Mouse (Mus musculus): ENCODE data around the gene Crybg1. TPM values are rescaled to one million over a fixed set of nuclear protein-coding genes. Genes with fewer than 3 reads are reported as not detected.

The Crybg1 gene
- total RNA-seq, 2 experiments from 2014 or later = 0.64 to 0.91 TPM

- no peak for DNase-seq (ENCODE audit: low spot score in 2 of 2)
- intact Hi-C loops (cut with DNase I) = no loop called here
Observed at GRCm38 (mm10) chr10:44018562-44018961, 130.1 kb downstream of the Crybg1 start.

GRCm38 (mm10) chr10:44015631-44016030, 133.0 kb downstream of the Crybg1 start:
- intact Hi-C loops (cut with DNase I) = no loop called here
- no peak for DNase-seq (ENCODE audit: low spot score in 2 of 2)

GRCm38 (mm10) chr10:44013885-44014284, 134.8 kb downstream of the Crybg1 start:
- DNase-seq (ENCODE audit: low spot score in 2 of 2) = no peak
- intact Hi-C loops (cut with DNase I) = no loop called here

GRCm38 (mm10) chr10:44011408-44011807, 137.2 kb downstream of the Crybg1 start:
- no peak for DNase-seq (ENCODE audit: low spot score in 2 of 2)
- intact Hi-C loops (cut with DNase I) = no loop called here

DNA sequence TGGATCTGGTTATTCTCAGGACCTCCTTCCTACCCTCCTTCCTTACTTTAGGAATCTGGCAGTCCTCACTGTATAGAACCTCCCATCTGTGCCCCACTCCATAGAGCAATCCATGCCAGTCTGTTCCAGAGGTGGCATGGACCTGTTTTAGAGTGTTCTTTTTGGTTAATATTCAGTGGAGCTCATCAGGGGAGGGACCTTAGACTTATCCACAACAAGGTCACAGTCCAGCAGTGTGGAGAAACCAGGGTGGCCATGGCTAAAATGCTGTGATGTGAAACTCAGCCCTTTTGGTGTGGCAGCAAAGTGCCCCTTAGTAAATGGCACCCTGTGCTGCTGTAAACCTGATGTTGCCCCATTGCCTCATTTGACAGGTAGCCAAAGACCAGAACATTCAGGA, 139.8 kb downstream of the Crybg1 start:
- intact Hi-C loops (cut with DNase I) = no loop called here

DNA sequence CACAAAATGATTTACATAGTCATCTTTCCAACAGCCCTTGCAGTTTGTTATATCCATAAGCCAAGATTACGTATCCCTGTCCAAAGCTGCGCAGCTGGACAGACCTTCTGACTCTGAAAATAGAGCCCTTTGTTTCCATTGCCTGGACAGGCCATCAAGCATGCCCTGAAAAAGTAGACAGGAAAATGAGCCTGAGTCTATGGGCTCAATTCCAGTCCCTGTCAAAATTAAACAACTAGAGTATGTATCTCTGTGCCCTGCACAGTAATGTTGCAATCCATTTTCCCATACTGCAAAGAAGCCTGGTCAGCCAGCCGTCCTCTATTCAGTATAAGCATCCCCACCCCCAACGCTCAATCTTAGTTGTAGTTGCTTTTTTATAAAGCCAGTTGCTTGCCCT, 141.8 kb downstream of the Crybg1 start:
- intact Hi-C loops (cut with DNase I) = no loop called here
- no peak for DNase-seq (ENCODE audit: low spot score in 2 of 2)

More for the DNA sequence above, 139.8 kb downstream of the Crybg1 start:
- DNase-seq (ENCODE audit: low spot score in 2 of 2) = no peak

- no peak for DNase-seq (ENCODE audit: low spot score in 2 of 2)
- intact Hi-C loops (cut with DNase I) = no loop called here
Observed at GRCm38 (mm10) chr10:44005677-44006641, 142.7 kb downstream of the Crybg1 start.

GRCm38 (mm10) chr10:44004221-44004751, 144.4 kb downstream of the Crybg1 start:
- DNase-seq (ENCODE audit: low spot score in 2 of 2) = peak in 1 of 2 experiments; percentile 4
- intact Hi-C loops (cut with DNase I) = no loop called here

GRCm38 (mm10) chr10:44003551-44004151, 145.0 kb downstream of the Crybg1 start:
- intact Hi-C loops (cut with DNase I) = no loop called here
- peak in 1 of 2 experiments; percentile 36 for DNase-seq (ENCODE audit: low spot score in 2 of 2)

- intact Hi-C loops (cut with DNase I) = no loop called here
- DNase-seq (ENCODE audit: low spot score in 2 of 2) = no peak
Observed at GRCm38 (mm10) chr10:44002995-44003524, 145.6 kb downstream of the Crybg1 start.

DNA sequence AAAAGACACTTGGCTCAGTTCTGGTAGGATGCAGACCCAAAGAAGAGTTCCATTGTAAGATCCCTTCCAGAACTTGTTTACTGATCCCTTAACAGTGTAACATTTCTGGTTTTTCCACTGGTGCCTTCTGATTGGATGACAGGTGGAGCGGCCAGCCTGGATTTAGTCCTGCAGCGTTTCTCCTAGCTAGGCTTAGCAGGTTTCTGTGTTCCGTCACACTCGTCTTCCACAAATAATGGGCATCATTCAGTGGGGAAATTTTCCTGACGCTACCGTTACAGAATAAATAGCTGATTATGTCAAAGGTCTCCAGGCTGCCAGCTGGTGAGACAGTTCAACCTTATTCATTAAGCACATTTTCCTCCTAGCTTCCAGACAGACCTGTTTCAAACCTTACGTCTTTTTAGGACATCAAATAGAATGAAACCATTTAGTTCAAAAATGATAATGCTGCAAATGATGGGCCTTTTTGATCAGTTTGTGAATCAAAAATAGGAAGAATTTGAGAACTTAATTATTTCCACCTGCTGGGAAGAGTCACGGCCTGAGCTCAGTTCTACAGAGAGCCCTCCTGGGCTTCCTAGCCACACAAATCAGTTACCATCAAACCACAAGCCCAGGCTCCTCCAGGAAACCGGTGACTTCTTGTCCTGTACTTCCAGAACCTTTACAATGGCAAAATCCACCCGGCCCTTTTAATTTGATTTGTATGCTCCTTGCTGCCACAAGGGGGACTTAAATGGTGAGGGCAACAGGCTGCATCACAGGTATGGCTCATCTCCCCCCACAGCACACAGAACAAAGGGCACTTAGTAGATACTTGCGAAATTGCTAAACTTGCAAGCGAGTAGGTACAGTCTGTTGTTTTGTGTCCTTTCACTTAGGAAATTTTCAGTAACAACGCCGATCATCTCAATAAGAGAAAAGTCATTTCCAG, 146.4 kb downstream of the Crybg1 start:
- intact Hi-C loops (cut with DNase I) = no loop called here
- no peak for DNase-seq (ENCODE audit: low spot score in 2 of 2)

- no peak for DNase-seq (ENCODE audit: low spot score in 2 of 2)
- intact Hi-C loops (cut with DNase I) = no loop called here
Observed at GRCm38 (mm10) chr10:44000156-44000865, 148.3 kb downstream of the Crybg1 start.

- DNase-seq (ENCODE audit: low spot score in 2 of 2) = no peak
- intact Hi-C loops (cut with DNase I) = no loop called here
Observed at GRCm38 (mm10) chr10:43998503-43999082, 150.1 kb downstream of the Crybg1 start.

DNA sequence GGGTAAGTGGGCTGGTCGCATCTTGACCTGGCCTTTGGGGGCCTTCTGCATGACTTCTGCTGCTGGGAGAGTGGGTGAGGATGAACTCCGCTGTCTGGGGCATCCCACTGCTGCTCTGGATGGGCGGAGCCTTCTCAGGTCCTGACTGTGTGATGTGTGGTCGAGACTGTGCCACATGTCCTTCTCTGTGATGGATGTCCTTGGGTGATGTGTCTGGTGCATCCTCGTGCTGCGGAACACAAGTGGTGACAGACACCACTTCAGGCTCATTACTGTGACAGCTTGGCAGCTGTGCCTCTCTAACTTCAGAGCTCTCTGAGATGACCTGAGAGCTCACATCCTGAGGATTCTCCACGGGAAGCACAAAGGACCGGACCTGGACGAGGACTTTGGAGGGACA, 150.6 kb downstream of the Crybg1 start:
- no peak for DNase-seq (ENCODE audit: low spot score in 2 of 2)
- intact Hi-C loops (cut with DNase I) = no loop called here

DNA sequence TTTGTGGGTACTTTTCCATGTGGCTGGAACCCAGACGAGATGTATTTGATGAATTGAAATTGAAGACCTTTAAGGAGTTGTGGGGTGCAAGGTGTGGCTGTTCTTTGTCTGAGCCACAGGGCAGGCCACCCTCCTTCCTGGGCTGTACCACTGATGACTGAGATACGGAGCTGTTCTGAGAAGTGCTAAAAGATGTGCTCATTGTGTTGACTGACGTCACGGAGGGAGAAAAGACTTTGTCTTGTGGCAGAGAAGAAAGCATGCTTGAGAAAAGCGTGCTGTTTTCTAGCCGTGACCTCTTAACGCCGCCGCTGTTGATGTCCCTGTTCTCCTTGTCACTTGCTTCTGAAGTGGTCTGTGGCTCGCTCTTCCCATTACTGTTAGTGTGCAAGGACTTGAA, 151.4 kb downstream of the Crybg1 start:
- intact Hi-C loops (cut with DNase I) = no loop called here
- DNase-seq (ENCODE audit: low spot score in 2 of 2) = no peak

- intact Hi-C loops (cut with DNase I) = no loop called here
- no peak for DNase-seq (ENCODE audit: low spot score in 2 of 2)
Observed at GRCm38 (mm10) chr10:43995858-43996650, 152.6 kb downstream of the Crybg1 start.

DNA sequence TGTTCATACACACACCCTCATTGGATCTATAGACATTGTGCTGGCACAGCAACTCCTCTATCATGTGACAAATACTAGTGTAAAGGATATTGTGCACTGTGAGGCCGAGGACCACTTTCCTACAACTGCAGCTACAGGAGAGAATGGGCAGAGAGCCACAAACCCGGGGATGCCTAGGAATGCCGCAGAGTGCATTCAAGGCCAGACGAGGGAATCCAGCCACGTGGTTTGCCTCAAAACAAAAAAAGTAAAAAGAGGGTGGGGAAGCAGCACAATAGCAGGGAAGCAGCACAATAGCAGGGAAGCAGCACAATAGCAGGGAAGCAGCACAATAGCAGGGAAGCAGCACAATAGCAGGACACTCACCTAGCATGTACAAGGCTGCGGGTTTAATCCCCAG, 155.5 kb downstream of the Crybg1 start:
- intact Hi-C loops (cut with DNase I) = no loop called here

More for the DNA sequence above, 155.5 kb downstream of the Crybg1 start:
- no peak for DNase-seq (ENCODE audit: low spot score in 2 of 2)

Measured in left cerebral cortex, postnatal 14 days (tissue).